Mouse (Mus musculus): ENCODE measurements around the gene Endou. TPM values are rescaled to one million over a fixed set of nuclear protein-coding genes. Genes with fewer than 3 reads are reported as not detected.

Endou gene
- total RNA-seq, 2 experiments from 2014 or later: 0.27 to 0.71 TPM

- DNase-seq: no peak
These were observed 23.3 kb upstream of the Endou start for GRCm38 (mm10) chr15:97754476-97754875.

DNA sequence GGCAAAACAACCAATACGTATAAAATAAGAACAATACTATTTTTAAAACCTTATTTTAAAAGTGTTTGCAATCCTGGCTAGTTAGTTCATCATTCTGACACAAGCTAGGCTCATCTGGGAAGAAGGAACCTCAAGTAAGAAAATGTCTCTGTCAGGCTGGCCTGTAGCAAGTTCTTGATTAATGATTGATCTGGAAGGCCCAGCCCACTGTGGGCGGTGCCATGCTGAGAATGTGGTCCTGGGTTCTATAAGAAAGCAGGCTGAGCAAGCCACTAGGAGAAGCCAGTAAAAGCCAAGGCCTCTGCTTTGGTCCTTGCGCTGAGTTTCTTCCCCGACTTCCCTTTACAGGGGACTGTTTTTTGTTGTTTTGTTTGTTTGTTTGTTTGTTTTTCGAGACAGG lies 21.4 kb upstream of the Endou start:
- DNase-seq: no peak

- no peak for DNase-seq
These were observed 20.5 kb upstream of the Endou start for GRCm38 (mm10) chr15:97751676-97752075.

DNA sequence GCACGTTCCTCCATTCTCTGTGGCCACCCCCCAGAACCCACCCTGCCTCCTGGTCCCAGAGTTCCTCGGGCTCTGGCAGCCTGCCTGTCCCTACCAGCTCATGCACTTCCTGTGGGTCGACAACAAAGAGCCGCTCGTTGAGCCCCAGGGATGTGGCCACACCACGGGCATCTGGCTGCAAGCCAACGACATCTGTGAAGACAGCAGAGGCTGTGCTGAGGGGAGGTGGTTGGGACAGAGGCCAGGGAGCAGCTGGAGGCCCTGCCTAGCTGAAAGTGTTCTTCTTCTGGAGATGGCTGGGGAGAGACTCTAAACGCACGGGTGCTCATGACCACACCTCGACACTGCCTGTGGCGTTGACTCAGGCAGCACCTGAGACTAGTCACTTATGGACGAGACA lies 19.6 kb upstream of the Endou start:
- DNase-seq: peak; percentile 83 to 86

DNA sequence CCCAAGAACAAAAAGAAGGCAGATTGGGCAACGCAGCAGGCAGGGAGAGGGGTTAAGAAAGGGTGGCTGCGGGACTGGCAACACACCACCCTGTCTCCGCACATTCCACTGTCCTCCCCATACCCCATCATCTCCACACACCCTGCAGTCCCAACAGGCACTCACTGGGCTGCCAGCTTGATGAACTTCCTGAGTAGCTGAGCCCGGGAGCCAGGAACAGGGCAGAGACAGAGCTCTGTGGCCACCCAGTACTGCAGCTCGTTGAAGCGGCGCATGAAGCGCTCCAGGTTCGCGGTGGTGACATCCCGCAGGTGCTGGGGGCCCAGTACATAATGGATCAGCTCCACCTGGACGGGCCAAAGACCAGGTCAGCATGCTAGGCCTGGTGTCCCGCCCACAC lies 18.7 kb upstream of the Endou start:
- DNase-seq: no peak

- no peak for DNase-seq
These were observed 18.3 kb upstream of the Endou start for GRCm38 (mm10) chr15:97749397-97749796.

GRCm38 (mm10) chr15:97748964-97749363 lies 17.8 kb upstream of the Endou start:
- no peak for DNase-seq

- no peak for DNase-seq
These were observed 17.2 kb upstream of the Endou start for GRCm38 (mm10) chr15:97748309-97748708.

- no peak for DNase-seq
These were observed 16.3 kb upstream of the Endou start for GRCm38 (mm10) chr15:97747486-97747885.

DNA sequence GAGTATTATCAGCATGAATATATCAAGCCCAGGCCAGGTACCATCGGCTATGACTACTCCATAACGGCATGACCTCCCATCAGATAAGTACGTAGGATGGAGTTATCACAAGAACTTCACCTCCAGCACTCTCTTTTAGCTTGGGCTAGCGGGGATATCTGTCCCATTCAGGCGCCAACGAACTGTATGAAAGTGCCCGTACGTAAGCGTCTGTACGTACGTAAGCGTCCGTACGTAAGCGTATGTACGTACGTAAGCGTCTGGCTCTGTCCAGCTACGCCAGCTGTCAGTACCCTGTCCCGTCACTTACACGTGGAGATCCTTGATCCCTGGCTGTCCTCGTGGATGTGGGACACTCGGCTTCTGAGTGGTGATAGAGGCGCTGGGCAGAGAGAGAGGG lies 15.6 kb upstream of the Endou start:
- no peak for DNase-seq

GRCm38 (mm10) chr15:97746278-97746677 lies 15.1 kb upstream of the Endou start:
- DNase-seq: no peak

DNA sequence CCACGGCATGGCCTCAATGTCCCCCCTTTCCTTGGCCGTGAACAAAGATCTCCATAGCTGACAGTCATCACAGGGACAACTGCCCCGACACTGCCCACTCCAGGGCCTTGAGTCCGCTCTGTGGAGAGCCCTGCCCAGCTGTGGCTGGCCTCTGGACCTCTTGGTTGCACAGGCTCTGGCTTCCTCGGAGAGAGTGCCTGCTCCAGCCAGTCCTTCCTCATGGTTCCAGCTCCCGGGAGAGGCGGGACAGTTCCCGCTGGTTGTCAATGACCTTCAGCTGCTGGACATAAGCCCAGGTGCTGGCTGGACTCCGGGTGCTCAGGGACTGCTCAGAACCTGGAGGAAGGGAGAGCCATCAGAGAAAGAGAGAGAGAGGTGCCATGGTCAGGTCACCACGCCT lies 14.2 kb upstream of the Endou start:
- DNase-seq: peak; percentile 48 to 54

- no peak for DNase-seq
These were observed 13.8 kb upstream of the Endou start for GRCm38 (mm10) chr15:97744930-97745329.

DNA sequence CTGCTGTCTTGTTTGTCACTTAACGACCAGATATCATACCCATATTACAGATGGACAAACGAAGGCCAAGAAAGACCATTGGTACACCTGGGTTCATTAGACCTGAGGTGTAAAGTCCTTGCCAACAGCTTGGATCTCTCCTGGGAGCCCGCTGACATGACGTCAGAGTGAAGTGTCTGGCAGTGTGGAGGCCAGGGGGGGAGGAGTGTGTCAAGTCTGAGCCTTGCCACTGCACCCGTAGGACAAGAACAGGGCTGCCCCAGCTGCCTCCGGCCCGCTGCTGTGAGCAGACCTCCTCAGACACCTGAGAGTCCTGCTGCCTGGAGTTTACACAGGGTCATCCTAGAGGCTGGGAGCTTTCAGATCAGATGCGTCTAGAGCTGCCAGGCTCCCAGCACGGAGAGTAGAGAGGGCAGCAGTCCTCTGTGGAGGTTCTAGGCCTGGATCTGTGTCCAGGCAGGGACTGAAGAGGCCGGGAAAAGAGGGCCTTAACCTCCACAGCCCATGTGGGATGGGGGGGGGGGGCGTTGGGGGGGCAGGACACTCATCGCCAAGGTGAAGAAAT lies 12.9 kb upstream of the Endou start:
- DNase-seq: no peak

- DNase-seq: no peak
These were observed 12.1 kb upstream of the Endou start for GRCm38 (mm10) chr15:97743210-97743609.

DNA sequence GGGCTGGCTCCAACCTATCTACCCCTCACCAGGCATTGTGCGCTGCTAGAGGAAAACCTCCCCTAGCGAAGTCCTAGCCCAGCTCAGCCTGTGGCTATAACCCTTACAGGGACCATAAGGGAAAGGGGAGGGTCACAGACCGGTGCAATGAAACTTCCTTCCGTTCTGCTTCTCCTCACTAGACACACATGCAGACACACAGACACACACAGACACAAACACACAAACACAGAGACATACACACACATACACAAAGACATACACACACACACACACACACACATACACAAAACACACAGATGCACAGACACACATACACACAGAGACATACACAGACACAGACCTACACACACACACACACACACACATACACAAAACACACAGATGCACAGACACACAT lies 11.5 kb upstream of the Endou start:
- DNase-seq: no peak

GRCm38 (mm10) chr15:97742074-97742473 lies 10.9 kb upstream of the Endou start:
- DNase-seq: no peak

DNA sequence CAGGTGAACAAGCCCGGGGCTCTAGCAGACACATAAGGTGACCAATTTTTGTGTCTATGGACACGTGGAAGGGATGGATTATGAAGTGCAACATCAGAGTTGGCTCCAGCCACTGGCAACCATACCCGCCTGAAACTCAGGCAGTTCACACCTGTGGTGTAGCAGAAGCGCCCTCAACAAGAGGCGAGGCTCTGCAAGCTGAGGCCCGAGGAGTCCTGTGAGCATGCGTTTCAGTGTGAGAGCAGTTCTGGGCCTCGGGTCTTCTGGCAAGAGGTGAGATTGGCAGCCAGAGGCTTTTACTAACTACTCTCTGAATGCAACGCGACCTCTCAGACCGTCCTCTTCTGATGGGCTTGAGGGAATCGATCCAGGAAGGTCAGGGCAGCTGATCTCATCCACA lies 10.5 kb upstream of the Endou start:
- no peak for DNase-seq

- no peak for DNase-seq
These were observed 9.2 kb upstream of the Endou start for GRCm38 (mm10) chr15:97740283-97740732.

DNA sequence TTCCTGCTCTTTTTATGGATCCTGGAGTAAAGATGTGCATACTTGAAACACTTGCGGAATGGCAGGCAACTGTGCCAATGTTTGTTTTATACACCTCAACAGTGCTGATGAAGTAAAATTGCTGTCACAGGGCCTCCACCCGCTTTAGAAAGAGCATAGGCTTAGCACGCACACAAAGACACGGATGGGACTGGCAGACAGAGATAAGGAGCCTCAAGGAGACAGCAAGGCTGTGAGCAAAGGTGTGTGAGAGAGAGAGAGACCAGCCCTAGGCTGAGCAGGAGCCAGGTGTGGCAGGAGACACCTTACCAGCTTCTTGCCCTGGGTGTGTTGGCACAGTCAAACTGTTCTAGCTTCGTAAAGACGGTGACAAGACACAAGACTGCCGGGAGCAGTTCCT lies 7.8 kb upstream of the Endou start:
- DNase-seq: no peak

DNA sequence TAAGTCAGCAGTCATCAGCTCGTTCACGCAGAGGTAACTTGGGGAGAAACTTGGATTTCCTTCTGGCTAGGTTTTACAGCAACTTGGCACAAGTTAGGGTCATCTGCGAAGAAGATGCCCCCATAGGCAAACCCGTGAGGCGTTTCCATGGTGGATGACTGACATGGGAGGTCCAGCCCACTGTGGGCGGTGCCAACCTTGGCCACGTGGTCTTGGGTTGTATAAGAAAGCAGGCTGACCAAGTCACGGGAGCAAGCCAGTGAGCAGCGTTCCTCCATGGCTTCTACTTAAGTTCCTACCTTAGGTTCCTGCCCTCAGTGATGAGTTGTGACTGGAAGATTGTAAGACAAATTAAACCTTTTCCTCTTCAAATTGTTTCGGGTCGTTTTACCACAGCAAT lies 849 bp upstream of the Endou start:
- DNase-seq: no peak

GRCm38 (mm10) chr15:97730365-97730764 lies 774 bp downstream of the Endou start:
- DNase-seq: no peak

GRCm38 (mm10) chr15:97728804-97729203 lies 2.3 kb downstream of the Endou start:
- peak in 1 of 2 experiments; percentile 56 for DNase-seq

DNA sequence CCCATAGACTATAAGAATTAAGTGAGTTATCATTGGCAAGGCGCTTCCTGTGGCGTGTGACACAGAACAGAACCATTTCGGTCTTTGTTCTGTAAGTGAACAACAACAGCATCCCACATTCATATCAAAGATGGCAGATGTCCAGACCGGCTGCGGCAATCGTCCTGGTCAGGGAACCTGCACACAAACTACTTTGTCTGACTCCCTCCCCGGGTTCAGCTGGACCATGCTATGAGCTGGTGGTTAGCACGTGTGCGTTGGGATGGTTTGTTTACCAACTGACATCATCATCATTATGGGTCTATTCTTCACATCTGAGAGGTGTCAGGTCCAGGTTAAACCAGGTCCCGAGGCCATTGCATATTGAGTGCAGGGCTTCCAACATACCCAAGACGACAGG lies 2.7 kb downstream of the Endou start:
- DNase-seq: no peak

GRCm38 (mm10) chr15:97727520-97727919 lies 3.6 kb downstream of the Endou start:
- no peak for DNase-seq
